Mouse (Mus musculus): ENCODE results near the gene Tmem167. TPM values are rescaled to one million over a fixed set of nuclear protein-coding genes. Genes with fewer than 3 reads are reported as not detected.
"Not testable (repeated sequence)": the region's sequence is repeated elsewhere in the genome, so short reads cannot be mapped to it uniquely, and the experiment has no call there.

Gene Tmem167
- total RNA-seq (2015; ENCODE audit: low replicate concordance): 11.3 and 17.1 TPM in 2 replicates
- total RNA-seq (2017; ENCODE audit: low replicate concordance): 5.7 TPM in 2 replicates

GRCm38 (mm10) chr13:90088962-90089824 is at the start of gene Tmem167, which contains the start of gene Xrcc4:
Gene Tmem167, plus strand, starts transcription at chr13:90089123.
Gene Xrcc4, minus strand, starts transcription at chr13:90089608.
- peak; percentile 100 for ATAC-seq (replicated peaks; ENCODE audit: low FRiP score, poor library complexity, severe bottlenecking)

- ATAC-seq (replicated peaks; ENCODE audit: low FRiP score, poor library complexity, severe bottlenecking): no peak
These were observed 49.3 kb upstream of the Tmem167 start for GRCm38 (mm10) chr13:90039613-90040012.

GRCm38 (mm10) chr13:90051735-90052134 is 37.2 kb upstream of the Tmem167 start:
- ATAC-seq (replicated peaks; ENCODE audit: low FRiP score, poor library complexity, severe bottlenecking): no peak

- ATAC-seq (replicated peaks; ENCODE audit: low FRiP score, poor library complexity, severe bottlenecking): no peak
These were observed 36.5 kb upstream of the Tmem167 start for GRCm38 (mm10) chr13:90052408-90052807.

GRCm38 (mm10) chr13:90061877-90062276 is 27.0 kb upstream of the Tmem167 start:
- no peak for ATAC-seq (replicated peaks; ENCODE audit: low FRiP score, poor library complexity, severe bottlenecking)

- ATAC-seq (replicated peaks; ENCODE audit: low FRiP score, poor library complexity, severe bottlenecking): 0 out of 2 replicates have a peak, but pooled peaks have one; percentile 4
These were observed 881 bp downstream of the Tmem167 start for GRCm38 (mm10) chr13:90089825-90090183.

GRCm38 (mm10) chr13:90101514-90101913 is 12.6 kb downstream of the Tmem167 start:
- no peak for ATAC-seq (replicated peaks; ENCODE audit: low FRiP score, poor library complexity, severe bottlenecking)

- ATAC-seq (replicated peaks; ENCODE audit: low FRiP score, poor library complexity, severe bottlenecking): no peak
These were observed 17.2 kb downstream of the Tmem167 start for GRCm38 (mm10) chr13:90106139-90106538.

GRCm38 (mm10) chr13:90108746-90109145 is 19.8 kb downstream of the Tmem167 start:
- ATAC-seq (replicated peaks; ENCODE audit: low FRiP score, poor library complexity, severe bottlenecking): not testable (repeated sequence)

- no peak for ATAC-seq (replicated peaks; ENCODE audit: low FRiP score, poor library complexity, severe bottlenecking)
These were observed 22.8 kb downstream of the Tmem167 start for GRCm38 (mm10) chr13:90111681-90112080.

- no peak for ATAC-seq (replicated peaks; ENCODE audit: low FRiP score, poor library complexity, severe bottlenecking)
These were observed 47.4 kb downstream of the Tmem167 start for GRCm38 (mm10) chr13:90136156-90136910.

- ATAC-seq (replicated peaks; ENCODE audit: low FRiP score, poor library complexity, severe bottlenecking): no peak
These were observed 52.8 kb downstream of the Tmem167 start for GRCm38 (mm10) chr13:90141681-90142080.

GRCm38 (mm10) chr13:90143245-90143644 is 54.3 kb downstream of the Tmem167 start:
- ATAC-seq (replicated peaks; ENCODE audit: low FRiP score, poor library complexity, severe bottlenecking): no peak

GRCm38 (mm10) chr13:90151881-90152280 is 63.0 kb downstream of the Tmem167 start:
- ATAC-seq (replicated peaks; ENCODE audit: low FRiP score, poor library complexity, severe bottlenecking): no peak

GRCm38 (mm10) chr13:90152536-90153273 is 63.8 kb downstream of the Tmem167 start:
- no peak for ATAC-seq (replicated peaks; ENCODE audit: low FRiP score, poor library complexity, severe bottlenecking)

- ATAC-seq (replicated peaks; ENCODE audit: low FRiP score, poor library complexity, severe bottlenecking): no peak
These were observed 75.2 kb downstream of the Tmem167 start for GRCm38 (mm10) chr13:90164147-90164546.

GRCm38 (mm10) chr13:90167044-90167443 is 78.1 kb downstream of the Tmem167 start:
- ATAC-seq (replicated peaks; ENCODE audit: low FRiP score, poor library complexity, severe bottlenecking): no peak

GRCm38 (mm10) chr13:90170100-90170781 is 81.3 kb downstream of the Tmem167 start:
- ATAC-seq (replicated peaks; ENCODE audit: low FRiP score, poor library complexity, severe bottlenecking): no peak

- no peak for ATAC-seq (replicated peaks; ENCODE audit: low FRiP score, poor library complexity, severe bottlenecking)
These were observed 81.9 kb downstream of the Tmem167 start for GRCm38 (mm10) chr13:90170782-90171179.

Measured in erythroblast, adult 5-6 weeks (primary cell).